Mouse (Mus musculus) neural tube, embryonic 11.5 days (tissue): ENCODE measurements around the gene Efna1. TPM values are rescaled to one million over a fixed set of nuclear protein-coding genes. Genes with fewer than 3 reads are reported as not detected.

Experiments used
- ATAC-seq: fragments of 200-750 bp; cut with Nextera tagmentation; 2 replicates; pipeline ENCODE4 v1.8.0; 2017; ENCODE audit warnings: moderate number of reproducible peaks, mild to moderate bottlenecking, moderate TSS enrichment, moderate library complexity; ENCODE audit not compliant: insufficient read depth, low FRiP score, low TSS enrichment
- DNase-seq: peaks from one replicate; pipeline ENCODE4 v3.0.0-alpha.2; 2015; ENCODE audit warnings: low spot score
- H3K27ac ChIP-seq: fragments of 300-500 bp; sonication (generic); 2 replicates; pipeline ENCODE4 v1.5.1; 2014; ENCODE audit warnings: low read depth, mild to moderate bottlenecking, low read length
- H3K27me3 ChIP-seq: fragments of 300-500 bp; sonication (generic); 2 replicates; pipeline ENCODE4 v1.6.1; 2014; ENCODE audit warnings: mild to moderate bottlenecking, low read length, mixed read lengths; ENCODE audit not compliant: control insufficient read depth, insufficient read depth
- H3K36me3 ChIP-seq: fragments of 300-500 bp; sonication (generic); 2 replicates; pipeline ENCODE4 v1.6.1; 2014; ENCODE audit warnings: mild to moderate bottlenecking, low read length, moderate library complexity, mixed read lengths; ENCODE audit not compliant: control insufficient read depth, insufficient read depth
- H3K4me1 ChIP-seq: fragments of 300-500 bp; sonication (generic); 2 replicates; pipeline ENCODE4 v1.6.1; 2014; ENCODE audit warnings: low read length, mixed read lengths; ENCODE audit not compliant: control insufficient read depth, insufficient read depth
- H3K4me2 ChIP-seq: fragments of 300-500 bp; sonication (generic); 2 replicates; pipeline ENCODE4 v1.6.1; 2014; ENCODE audit warnings: low read depth, mild to moderate bottlenecking, moderate library complexity
- H3K4me3 ChIP-seq: fragments of 300-500 bp; sonication (generic); 2 replicates; pipeline ENCODE4 v1.5.1; 2014; ENCODE audit warnings: low read depth, low read length
- H3K9ac ChIP-seq: fragments of 300-500 bp; sonication (generic); 2 replicates; pipeline ENCODE4 v1.6.1; 2014; ENCODE audit warnings: mild to moderate bottlenecking, low read length
- H3K9me3 ChIP-seq: fragments of 300-500 bp; sonication (generic); 2 replicates; pipeline ENCODE4 v1.6.1; 2016; ENCODE audit warnings: low read length; ENCODE audit not compliant: control insufficient read depth
- WGBS: fragments of 180-500 bp; shearing (Covaris S2); extraction: QIAGEN DNeasy Blood & Tissue Kit; methylation state at CpG from one replicate; pipeline ENCODE4 v1.1.7; 2014; 5-methylcytosine and 5-hydroxymethylcytosine counted together
- polyA plus RNA-seq: library from polyadenylated mRNA; unstranded; fragments of >200 nt; fragmentation: Nextera tagmentation; extraction: Ambion mirVana; gene quantifications from 2 replicates; pipeline ENCODE4 v1.2.1, GENCODE M21; 2014

The Efna1 gene
- polyA plus RNA-seq, 1 experiment from 2014 or later = 13.7 TPM

GRCm38 (mm10) chr3:89320581-89321182 lies 39.7 kb upstream of the Efna1 start:
- Histone ChIP-seq H3K4me2 (peak overlapping the region; percentile 70), H3K27ac (peak overlapping the region; percentile 96), H3K27me3 (peaks cover 53% of the 10 kb centered on the region), H3K4me1 (peaks cover 44% of the 10 kb centered on the region), H3K36me3 (no peaks in the 10 kb centered on the region), H3K9me3 (no peaks in the 10 kb centered on the region), H3K9ac (peak overlapping the region; percentile 88), H3K4me3 (peak overlapping the region; percentile 58)
- ATAC-seq = peak; percentile 46
- peak; percentile 87 for DNase-seq
- WGBS = under 1% methylated on average over 34 of the region's 41 CpGs

- no peaks in the 10 kb centered on the region for H3K36me3 ChIP-seq
- ATAC-seq (no peak), DNase-seq (peak; percentile 51)
- H3K4me1 ChIP-seq = peaks cover 48% of the 10 kb centered on the region
- H3K4me3 ChIP-seq = peak overlapping the region; percentile 58
- H3K4me2 ChIP-seq = peak overlapping the region; percentile 70
- H3K9me3 ChIP-seq = no peaks in the 10 kb centered on the region
- no peak overlapping the region for H3K9ac ChIP-seq
- WGBS = 4% methylated on average over 58 of the region's 58 CpGs
- peak overlapping the region; percentile 96; the same call in 1 of the 2 replicates for H3K27ac ChIP-seq
- peaks cover 55% of the 10 kb centered on the region for H3K27me3 ChIP-seq
Measured at GRCm38 (mm10) chr3:89319591-89320350, 38.8 kb upstream of the Efna1 start.

DNA sequence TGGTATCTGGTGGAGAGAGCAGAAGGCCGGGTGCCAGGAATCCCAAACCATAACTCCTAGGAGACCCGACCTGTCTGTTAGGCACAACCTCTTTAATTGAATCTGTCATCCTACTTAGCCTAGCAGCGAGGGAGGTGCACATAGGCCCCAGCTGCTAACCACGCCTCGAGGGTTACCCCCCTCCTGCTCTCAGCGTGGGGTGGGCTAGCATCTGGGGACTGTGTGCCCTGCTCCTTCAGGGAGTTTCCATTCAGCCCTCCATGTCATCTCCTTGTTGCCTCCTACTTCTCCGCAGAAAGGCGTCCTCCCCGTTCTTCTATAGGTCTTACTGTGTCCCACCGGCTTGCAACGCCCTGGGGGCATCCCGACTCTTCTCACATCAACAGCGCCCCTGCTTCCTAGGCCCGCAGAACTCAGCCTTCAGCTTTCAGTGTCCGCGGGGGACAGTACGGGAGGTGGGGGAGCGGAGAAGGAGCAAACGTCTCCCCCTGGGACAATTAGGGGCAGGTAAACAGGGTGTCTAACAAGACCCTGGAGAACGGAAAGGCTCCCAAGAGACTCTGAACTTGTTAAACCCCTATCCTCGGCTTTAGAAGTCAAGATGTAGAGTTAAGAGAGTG lies 38.1 kb upstream of the Efna1 start:
- H3K9ac ChIP-seq = no peak overlapping the region
- H3K27ac ChIP-seq = no peak overlapping the region
- no peaks in the 10 kb centered on the region for H3K9me3 ChIP-seq
- peaks cover 48% of the 10 kb centered on the region for H3K4me1 ChIP-seq
- WGBS = 10% methylated on average over 21 of the region's 21 CpGs
- ATAC-seq = no peak
- H3K27me3 ChIP-seq = peaks cover 55% of the 10 kb centered on the region
- DNase-seq = no peak
- H3K36me3 ChIP-seq = no peaks in the 10 kb centered on the region
- peak overlapping the region; percentile 70 for H3K4me2 ChIP-seq
- peak overlapping the region; percentile 58 for H3K4me3 ChIP-seq

- DNase-seq = no peak
- H3K27ac ChIP-seq = no peak overlapping the region
- WGBS = 69% methylated on average over 8 of the region's 8 CpGs
- H3K9ac ChIP-seq = no peak overlapping the region
- no peak overlapping the region for H3K4me2 ChIP-seq
- H3K27me3 ChIP-seq = peaks cover 55% of the 10 kb centered on the region
- peaks cover 48% of the 10 kb centered on the region for H3K4me1 ChIP-seq
- ATAC-seq = no peak
- H3K9me3 ChIP-seq = no peaks in the 10 kb centered on the region
- no peak overlapping the region; the same call in 1 of the 2 replicates for H3K4me3 ChIP-seq
- no peaks in the 10 kb centered on the region for H3K36me3 ChIP-seq
Measured at GRCm38 (mm10) chr3:89318316-89318715, 37.4 kb upstream of the Efna1 start.

DNA sequence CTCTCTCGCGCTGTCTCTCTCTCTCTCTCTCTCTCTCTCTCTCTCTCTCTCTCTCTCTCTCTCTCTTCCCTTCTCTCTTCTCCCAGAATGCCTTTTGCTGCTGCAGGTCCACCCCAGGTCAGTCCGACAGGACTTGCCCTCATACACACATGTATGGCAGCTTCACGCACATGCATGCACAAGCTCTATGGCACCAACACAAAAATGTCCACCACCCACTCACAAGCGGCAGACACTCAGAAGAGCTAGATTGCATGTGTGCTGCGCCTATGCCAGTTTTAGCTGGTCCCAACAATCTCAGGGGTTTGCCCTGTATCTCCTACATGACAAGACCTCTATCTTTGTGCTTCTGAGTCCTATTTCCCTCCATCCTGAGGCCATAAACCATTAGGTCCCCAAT lies 36.3 kb upstream of the Efna1 start:
- Histone ChIP-seq H3K27ac (no peak overlapping the region), H3K9ac (no peak overlapping the region), H3K4me2 (peak overlapping the region; percentile 2; the same call in 1 of the 2 replicates), H3K4me1 (peaks cover 48% of the 10 kb centered on the region), H3K27me3 (peaks cover 53% of the 10 kb centered on the region), H3K36me3 (no peaks in the 10 kb centered on the region), H3K9me3 (no peaks in the 10 kb centered on the region), H3K4me3 (no peak overlapping the region)
- no peak for ATAC-seq
- DNase-seq = no peak
- WGBS = 52% methylated on average over 6 of the region's 6 CpGs

- Histone ChIP-seq H3K36me3 (no peaks in the 10 kb centered on the region), H3K4me3 (no peak overlapping the region), H3K4me2 (peak overlapping the region; percentile 2; the same call in 1 of the 2 replicates), H3K9ac (no peak overlapping the region), H3K27me3 (peaks cover 52% of the 10 kb centered on the region), H3K27ac (no peak overlapping the region), H3K4me1 (peaks cover 48% of the 10 kb centered on the region), H3K9me3 (no peaks in the 10 kb centered on the region)
- WGBS = 0% methylated on average over 4 of the region's 4 CpGs
- DNase-seq (peak; percentile 88), ATAC-seq (no peak)
Measured at GRCm38 (mm10) chr3:89316833-89317232, 35.9 kb upstream of the Efna1 start.

DNA sequence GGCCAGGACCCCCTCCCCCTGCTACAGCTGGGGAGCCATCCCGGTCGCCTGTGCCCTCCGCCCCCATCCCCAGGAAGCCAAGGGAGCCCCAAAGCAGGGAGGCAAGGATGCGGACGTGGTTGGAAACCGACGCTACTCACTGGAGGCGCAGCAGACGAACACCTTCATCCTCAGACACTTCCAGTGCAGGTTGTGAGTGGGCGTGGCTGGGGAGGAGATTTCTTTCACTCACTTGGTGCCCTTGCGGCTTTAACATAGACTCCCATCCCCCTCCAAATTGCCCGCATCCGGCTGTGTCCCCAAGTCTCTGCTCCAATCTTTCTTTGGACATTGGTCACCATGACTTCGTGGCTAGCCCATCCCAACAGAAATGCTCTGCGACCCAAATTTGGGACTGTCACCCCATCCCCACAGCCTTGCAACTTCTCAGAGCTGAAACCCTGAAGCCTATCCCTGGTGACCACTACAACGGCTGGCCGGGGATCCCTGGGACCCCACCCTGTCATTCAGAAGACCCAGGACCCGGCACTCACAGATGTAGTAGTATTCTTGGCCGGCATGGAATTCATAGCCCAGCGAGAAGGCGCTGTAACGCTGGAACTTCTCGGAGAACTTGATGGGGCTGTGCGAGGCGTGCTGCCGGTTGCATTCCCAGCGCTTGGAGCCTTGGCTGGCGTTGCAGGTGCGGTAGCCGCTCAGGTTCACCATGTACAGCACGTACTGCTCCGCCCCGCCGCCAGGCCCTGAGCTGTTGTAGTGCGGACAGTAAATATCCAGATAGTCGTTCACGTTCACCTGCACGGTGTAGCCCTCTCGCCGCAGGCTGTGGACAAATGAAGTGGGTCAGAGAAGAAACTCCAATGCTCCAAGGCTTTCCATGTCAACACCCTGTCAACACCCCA lies 35.2 kb upstream of the Efna1 start:
- Histone ChIP-seq H3K27me3 (peaks cover 45% of the 10 kb centered on the region), H3K9ac (no peak overlapping the region; the same call in 1 of the 2 replicates), H3K36me3 (no peaks in the 10 kb centered on the region), H3K4me1 (peaks cover 43% of the 10 kb centered on the region), H3K4me2 (peak overlapping the region; percentile 48), H3K9me3 (no peaks in the 10 kb centered on the region), H3K4me3 (peak overlapping the region; percentile 24; the same call in 1 of the 2 replicates), H3K27ac (no peak overlapping the region)
- WGBS = 9% methylated on average over 40 of the region's 40 CpGs
- DNase-seq (no peak), ATAC-seq (no peak)
